Mouse (Mus musculus) forebrain, embryonic 10.5 days (tissue): ENCODE measurements around the gene Acsl1. TPM values are rescaled to one million over a fixed set of nuclear protein-coding genes. Genes with fewer than 3 reads are reported as not detected.

Experiments used
- polyA plus RNA-seq: library from polyadenylated mRNA; unstranded; fragments of >200 nt; fragmentation: Nextera tagmentation; extraction: Ambion mirVana; gene quantifications from 2 replicates; pipeline ENCODE4 v1.2.1, GENCODE M21; 2016

The Acsl1 gene
- polyA plus RNA-seq, 1 experiment from 2014 or later = 6.5 TPM

Other genes starting within 250 kb of the Acsl1 start
- gene Helt, start 176.4 kb upstream of the Acsl1 start, polyA plus RNA-seq = 1.8 and 2.7 TPM in 2 replicates
- gene Cenpu, start 81.0 kb downstream of the Acsl1 start, polyA plus RNA-seq = 34.2 and 34.9 TPM in 2 replicates
- gene Primpol, start 146.2 kb downstream of the Acsl1 start, polyA plus RNA-seq = 8.5 and 9.9 TPM in 2 replicates
- gene Casp3, start 146.3 kb downstream of the Acsl1 start, polyA plus RNA-seq = 132 and 139 TPM in 2 replicates